In genomic region chr7:35810736-35811135, GRCm38 (mm10) we compare ENCODE assay signal across 9 mouse cellular contexts. TPM values are rescaled to one million over a fixed set of nuclear protein-coding genes. Genes with fewer than 3 reads are reported as not detected.
DNase-seq lines count a peak whose midpoint lies in the region; ATAC-seq and TF ChIP-seq lines count a peak whose summit lies in the region.
"Had no signal": no experiment of that assay in that cellular context is flagged by ENCODE, and none has a peak within 500 bp of the region (broad histone marks: within the 10 kb centered on the region; RNA-seq: fewer than 3 reads in every experiment).

No protein-coding gene starts in this region.

- 58% methylated on average over 8 of the region's 8 CpGs for WGBS in forebrain, embryonic 14.5 days
- WGBS in forebrain, embryonic 15.5 days: 49% methylated on average over 8 of the region's 8 CpGs
- 31% methylated on average over 8 of the region's 8 CpGs for WGBS in liver, embryonic 14.5 days (ENCODE audit: insufficient replicate concordance)
- WGBS in liver, embryonic 12.5 days (ENCODE audit: insufficient replicate concordance): 29% methylated on average over 8 of the region's 8 CpGs

- no peak overlapping the region for H3K9ac ChIP-seq in forebrain, embryonic 14.5 days (ENCODE audit: low read length)
- no peak overlapping the region for H3K9ac ChIP-seq in forebrain, embryonic 15.5 days (replicated peaks)
- no peak overlapping the region for H3K9ac ChIP-seq in liver, embryonic 14.5 days (replicated peaks)
- no peak overlapping the region for H3K9ac ChIP-seq in liver, embryonic 12.5 days
- H3K9ac ChIP-seq: limb, embryonic 13.5 days had no signal

- no peak overlapping the region for H3K4me3 ChIP-seq in forebrain, embryonic 14.5 days (ENCODE audit: low read depth, low read length)
- H3K4me3 ChIP-seq in forebrain, embryonic 15.5 days: no peak overlapping the region
- no peak overlapping the region for H3K4me3 ChIP-seq in liver, embryonic 14.5 days (ENCODE audit: insufficient read depth in 1 of 2, low read depth in 2 of 2, low read length in 2 of 2)
- H3K4me3 ChIP-seq in liver, embryonic 12.5 days: no peak overlapping the region
- H3K4me3 ChIP-seq: limb, embryonic 13.5 days had no signal

- TF ChIP-seq CTCF in liver, embryonic 14.5 days (IDR thresholded peaks at IDR 0.05; ENCODE audit: low read depth): peak; percentile 56

- peak; percentile 9 for DNase-seq in forebrain, embryonic 14.5 days (ENCODE audit: low spot score)
- no peak for DNase-seq in liver, embryonic 14.5 days (ENCODE audit: low read depth in 3 of 3, low spot score in 3 of 3)
- peak; percentile 79 for DNase-seq in adrenal gland, postnatal 14 days
- no peak for DNase-seq in cerebellum, postnatal 25 days

- H3K4me1 ChIP-seq in forebrain, embryonic 14.5 days (ENCODE audit: control insufficient read depth, insufficient read depth, low read length): no peaks in the 10 kb centered on the region
- H3K4me1 ChIP-seq in forebrain, embryonic 15.5 days: no peaks in the 10 kb centered on the region
- no peaks in the 10 kb centered on the region for H3K4me1 ChIP-seq in liver, embryonic 14.5 days (replicated peaks; ENCODE audit: control insufficient read depth in 2 of 2, insufficient read depth in 2 of 2, low read length in 1 of 2)
- H3K4me1 ChIP-seq in liver, embryonic 12.5 days: no peaks in the 10 kb centered on the region
- H3K4me1 ChIP-seq: limb, embryonic 13.5 days had no signal

- H3K27ac ChIP-seq in forebrain, embryonic 14.5 days (ENCODE audit: low read depth, low read length): no peak overlapping the region
- H3K27ac ChIP-seq in forebrain, embryonic 15.5 days (replicated peaks): no peak overlapping the region
- H3K27ac ChIP-seq in liver, embryonic 14.5 days: no peak overlapping the region
- no peak overlapping the region for H3K27ac ChIP-seq in liver, embryonic 12.5 days
- H3K27ac ChIP-seq: limb, embryonic 13.5 days had no signal

- no peak overlapping the region for H3K4me2 ChIP-seq in forebrain, embryonic 14.5 days (ENCODE audit: low read length)
- H3K4me2 ChIP-seq in forebrain, embryonic 15.5 days (replicated peaks): no peak overlapping the region
- H3K4me2 ChIP-seq in liver, embryonic 14.5 days (ENCODE audit: low read depth): no peak overlapping the region
- no peak overlapping the region for H3K4me2 ChIP-seq in liver, embryonic 12.5 days
- H3K4me2 ChIP-seq: limb, embryonic 13.5 days had no signal

- no peaks in the 10 kb centered on the region for H3K27me3 ChIP-seq in forebrain, embryonic 14.5 days (replicated peaks; ENCODE audit: control insufficient read depth, insufficient read depth, low read length)
- H3K27me3 ChIP-seq in forebrain, embryonic 15.5 days: no peaks in the 10 kb centered on the region
- H3K27me3 ChIP-seq in liver, embryonic 14.5 days (ENCODE audit: control insufficient read depth, insufficient read depth, low read length): no peaks in the 10 kb centered on the region
- H3K27me3 ChIP-seq in liver, embryonic 12.5 days (replicated peaks): peaks cover 21% of the 10 kb centered on the region; the same call in 1 of the 2 replicates
- H3K27me3 ChIP-seq: limb, embryonic 13.5 days had no signal

- H3K9me3 ChIP-seq in forebrain, embryonic 14.5 days (replicated peaks; ENCODE audit: control insufficient read depth, low read length): no peaks in the 10 kb centered on the region
- no peaks in the 10 kb centered on the region for H3K9me3 ChIP-seq in forebrain, embryonic 15.5 days
- no peaks in the 10 kb centered on the region for H3K9me3 ChIP-seq in liver, embryonic 14.5 days (ENCODE audit: control insufficient read depth, low read length)
- no peaks in the 10 kb centered on the region for H3K9me3 ChIP-seq in liver, embryonic 12.5 days (replicated peaks)
- H3K9me3 ChIP-seq: limb, embryonic 13.5 days had no signal

- TF ChIP-seq EP300 in liver, embryonic 14.5 days (IDR thresholded peaks at IDR 0.05; ENCODE audit: low read depth): no peak

- ATAC-seq in forebrain, embryonic 14.5 days: no peak
- no peak for ATAC-seq in forebrain, embryonic 15.5 days (replicated peaks)
- ATAC-seq in liver, embryonic 14.5 days (ENCODE audit: insufficient read depth): no peak
- no peak for ATAC-seq in liver, embryonic 12.5 days
- peak; percentile 60; the same call in 1 of the 2 replicates for ATAC-seq in megakaryocyte, adult 5-6 weeks (ENCODE audit: poor library complexity, severe bottlenecking)
- ATAC-seq in erythroblast, adult 5-6 weeks (replicated peaks; ENCODE audit: low FRiP score, poor library complexity, severe bottlenecking): no peak

- H3K36me3 ChIP-seq in forebrain, embryonic 14.5 days (ENCODE audit: control insufficient read depth, insufficient read depth, low read length): no peaks in the 10 kb centered on the region
- H3K36me3 ChIP-seq in forebrain, embryonic 15.5 days: no peaks in the 10 kb centered on the region
- no peaks in the 10 kb centered on the region for H3K36me3 ChIP-seq in liver, embryonic 14.5 days (replicated peaks; ENCODE audit: control insufficient read depth, insufficient read depth, low read depth)
- H3K36me3 ChIP-seq in liver, embryonic 12.5 days: no peaks in the 10 kb centered on the region
- H3K36me3 ChIP-seq: limb, embryonic 13.5 days had no signal

RNA-seq across cellular contexts. Expression of gene Zfp507, which starts 7.9 kb away (rescaled TPM):
- 12.0 and 12.5 TPM in 2 replicates for polyA plus RNA-seq in forebrain, embryonic 14.5 days (2014; fragmentation: Nextera tagmentation; extraction: Ambion mirVana)
- polyA plus RNA-seq in forebrain, embryonic 15.5 days (2015; fragmentation: Nextera tagmentation; extraction: Ambion mirVana): 16.2 and 18.9 TPM in 2 replicates
- polyA plus RNA-seq in liver, embryonic 14.5 days (2012; rRNA removed): 2.8 and 3.9 TPM in 2 replicates
- polyA plus RNA-seq in liver, embryonic 14.5 days (2014; fragmentation: Nextera tagmentation; extraction: Ambion mirVana): 2.0 and 2.6 TPM in 2 replicates
- polyA plus RNA-seq in liver, embryonic 12.5 days (2016; fragmentation: Nextera tagmentation; extraction: Ambion mirVana): 8.8 and 9.2 TPM in 2 replicates
- total RNA-seq in adrenal gland, postnatal 14 days (2021): 27.4 and 29.3 TPM in 2 replicates
- total RNA-seq in megakaryocyte, adult 5-6 weeks (2015): 1.4 and 2.8 TPM in 2 replicates
- 1.4 and 3.7 TPM in 2 replicates for total RNA-seq in megakaryocyte, adult 5-6 weeks (2017)
- 1.2 and 1.9 TPM in 2 replicates for total RNA-seq in erythroblast, adult 5-6 weeks (2015; ENCODE audit: low replicate concordance)
- 2.6 and 3.8 TPM in 2 replicates for total RNA-seq in erythroblast, adult 5-6 weeks (2017; ENCODE audit: low replicate concordance)

RNA-seq across cellular contexts. Expression of gene Dpy19l3, which starts 56.5 kb away (rescaled TPM):
- 58.8 and 59.7 TPM in 2 replicates for polyA plus RNA-seq in forebrain, embryonic 14.5 days (2014; fragmentation: Nextera tagmentation; extraction: Ambion mirVana)
- polyA plus RNA-seq in forebrain, embryonic 15.5 days (2015; fragmentation: Nextera tagmentation; extraction: Ambion mirVana): 50.3 and 54.6 TPM in 2 replicates
- 1.3 and 2.1 TPM in 2 replicates for polyA plus RNA-seq in liver, embryonic 14.5 days (2012; rRNA removed)
- 6.4 and 7.3 TPM in 2 replicates for polyA plus RNA-seq in liver, embryonic 14.5 days (2014; fragmentation: Nextera tagmentation; extraction: Ambion mirVana)
- polyA plus RNA-seq in liver, embryonic 12.5 days (2016; fragmentation: Nextera tagmentation; extraction: Ambion mirVana): 9.0 and 12.5 TPM in 2 replicates
- total RNA-seq in adrenal gland, postnatal 14 days (2021): 30.2 and 35.9 TPM in 2 replicates
- total RNA-seq in megakaryocyte, adult 5-6 weeks (2015): 4.9 and 6.2 TPM in 2 replicates
- 1.3 and 1.7 TPM in 2 replicates for total RNA-seq in megakaryocyte, adult 5-6 weeks (2017)
- total RNA-seq in erythroblast, adult 5-6 weeks (2015; ENCODE audit: low replicate concordance): 2.7 and 23.4 TPM in 2 replicates
- total RNA-seq in erythroblast, adult 5-6 weeks (2017; ENCODE audit: low replicate concordance): 0.84 and 2.5 TPM in 2 replicates

Comparison
In these comparisons a context has a peak if more than half of its experiments do, and no peak if none do; other contexts are left out.
1. DNase-seq: peak in forebrain, embryonic 14.5 days (single experiment) and adrenal gland, postnatal 14 days (single experiment); none in liver, embryonic 14.5 days (0 of 3) and cerebellum, postnatal 25 days (0 of 2).